9 mouse cellular contexts compared by ENCODE assay signal in the genomic region with DNA sequence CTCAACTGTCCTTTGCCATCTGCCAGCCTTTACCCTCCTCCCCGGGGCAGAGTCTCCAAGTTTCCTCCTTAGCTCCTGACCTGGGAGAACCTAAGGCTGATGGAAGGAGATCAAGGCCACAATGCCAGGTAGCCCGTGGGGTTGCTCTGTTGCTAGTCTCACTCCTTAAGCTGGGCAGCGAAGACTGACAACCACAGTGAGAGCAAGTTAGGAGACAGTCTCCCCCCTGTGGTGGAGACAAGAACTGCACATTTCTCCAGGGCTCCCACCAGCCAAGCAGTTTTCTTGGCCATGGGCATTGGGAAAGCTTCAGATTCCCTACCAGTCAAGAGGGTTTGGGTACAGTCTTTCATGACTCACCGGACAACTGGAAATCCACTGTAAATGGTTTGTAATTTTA. TPM values are rescaled to one million over a fixed set of nuclear protein-coding genes. Genes with fewer than 3 reads are reported as not detected.
DNase-seq lines count a peak whose midpoint lies in the region; ATAC-seq and TF ChIP-seq lines count a peak whose summit lies in the region.
"Had no signal": no experiment of that assay in that cellular context is flagged by ENCODE, and none has a peak within 500 bp of the region (broad histone marks: within the 10 kb centered on the region; RNA-seq: fewer than 3 reads in every experiment).

No protein-coding gene starts in this region.

- no peak overlapping the region for H3K4me3 ChIP-seq in CH12.LX (replicated peaks in 1 of 3; ENCODE audit: low read depth in 2 of 3, low read length in 2 of 3, poor library complexity in 1 of 3)
- H3K4me3 ChIP-seq: heart, embryonic 15.5 days had no signal

- H3K27me3 ChIP-seq in CH12.LX (replicated peaks): no peaks in the 10 kb centered on the region
- H3K27me3 ChIP-seq: heart, embryonic 15.5 days had no signal

- in situ Hi-C loops in CH12.LX (cut with MboI; ENCODE audit: low pct_ligation_motif_present, low pct_unique_long_range_greater_than_20kb, low sequenced_read_pairs): loop anchor here (10.0 kb wide), 1 partner anchor 632 kb away; no protein-coding TSS in a partner anchor

- no peak for TF ChIP-seq POLR2A in CH12.LX (IDR thresholded peaks at IDR 0.05; ENCODE audit: low read depth, low read length)

- H3K36me3 ChIP-seq in CH12.LX (replicated peaks in 1 of 2; ENCODE audit: control insufficient read depth in 1 of 2, insufficient read depth in 1 of 2, low read length in 1 of 2): no peaks in the 10 kb centered on the region
- H3K36me3 ChIP-seq: heart, embryonic 15.5 days had no signal

- peak; percentile 62 for TF ChIP-seq RAD21 in CH12.LX (IDR thresholded peaks at IDR 0.05; ENCODE audit: low read depth, low read length)

- dilution Hi-C loops in CH12.LX (cut with MboI; ENCODE audit: extremely low pct_ligation_motif_present, extremely low pct_unique_long_range_greater_than_20kb, low sequenced_read_pairs): no loop called here

- DNase-seq in 3134 (ENCODE audit: extremely low read depth, insufficient read length, low spot score): peak; percentile 27
- peak; percentile 68 for DNase-seq in CH12.LX (ENCODE audit: extremely low read depth)
- DNase-seq in forelimb bud, embryonic 11.5 days (ENCODE audit: low read depth, low spot score): peak; percentile 69
- peak; percentile 74 to 83 for DNase-seq in kidney, postnatal 25 days
- peak; percentile 59 to 63 for DNase-seq in lung, adult 18-20 months
- peak; percentile 78 for DNase-seq in retina, postnatal 1 day
- peak; percentile 57 to 61 for DNase-seq in urinary bladder, postnatal 36 days (ENCODE audit: low spot score in 2 of 2)

- H3K27ac ChIP-seq in CH12.LX (ENCODE audit: insufficient read depth, low read depth): no peak overlapping the region
- H3K27ac ChIP-seq: heart, embryonic 15.5 days had no signal

- no peak for TF ChIP-seq EP300 in CH12.LX (IDR thresholded peaks at IDR 0.05; ENCODE audit: low read length)

- H3K4me2 ChIP-seq in CH12.LX (ENCODE audit: insufficient read depth, low read depth, poor library complexity, severe bottlenecking): no peak overlapping the region
- H3K4me2 ChIP-seq: heart, embryonic 15.5 days had no signal

- H3K79me2 ChIP-seq in CH12.LX (replicated peaks; ENCODE audit: control insufficient read depth, extremely low read depth, insufficient read depth, poor library complexity, severe bottlenecking): no peaks in the 10 kb centered on the region

- H3K9ac ChIP-seq in CH12.LX (ENCODE audit: insufficient read depth, low read depth): no peak overlapping the region
- H3K9ac ChIP-seq: heart, embryonic 15.5 days had no signal

- no peaks in the 10 kb centered on the region for H3K9me3 ChIP-seq in CH12.LX (replicated peaks; ENCODE audit: low read length)
- H3K9me3 ChIP-seq: heart, embryonic 15.5 days had no signal

- TF ChIP-seq CTCF in CH12.LX (conservative IDR thresholded peaks at IDR 0.05 in 1 of 2, IDR thresholded peaks at IDR 0.05 in 1 of 2; ENCODE audit: low read depth in 2 of 2, low read length in 2 of 2): peak; percentile 80 to 86

- peaks cover 0 to 8% of the 10 kb centered on the region in 2 experiments; a peak in 2 of 4 replicates for H3K4me1 ChIP-seq in CH12.LX (ENCODE audit: control insufficient read depth in 1 of 2, insufficient read depth in 2 of 2)
- H3K4me1 ChIP-seq: heart, embryonic 15.5 days had no signal

- ATAC-seq in cerebellum, adult (ENCODE audit: insufficient number of reproducible peaks, low FRiP score, low TSS enrichment): peak; percentile 63; the same call in 1 of the 2 replicates

TF ChIP-seq in CH12.LX, 34 proteins besides CTCF, POLR2A, EP300 and RAD21:
- TF ChIP-seq USF1 (IDR thresholded peaks at IDR 0.05; ENCODE audit: low read depth, low read length) (no peak), SMC3 (IDR thresholded peaks at IDR 0.05; ENCODE audit: low read depth, low read length) (peak; percentile 66)
TF ChIP-seq in CH12.LX: peak in this region for 1.

RNA-seq across cellular contexts. Expression of a gene that starts 7.2 kb away (rescaled TPM):
- total RNA-seq in CH12.LX (2012; rRNA removed): 0.08 and 0.17 TPM in 2 replicates
- not detected in 2 replicates for total RNA-seq in CH12.LX (2014; rRNA removed)
- 0.55 and 0.77 TPM in 2 replicates for polyA plus RNA-seq in CH12.LX (2012; ENCODE audit: insufficient read length, low read depth)
- polyA plus RNA-seq: heart, embryonic 15.5 days had no signal

RNA-seq across cellular contexts. Expression of a gene that starts 16.5 kb away (rescaled TPM):
- total RNA-seq in CH12.LX (2012; rRNA removed) (19.8 and 26.5 TPM in 2 replicates), CH12.LX (2014; rRNA removed) (10.6 and 11.3 TPM in 2 replicates)
- polyA plus RNA-seq in CH12.LX (2012; ENCODE audit: insufficient read length, low read depth): 19.2 and 23.8 TPM in 2 replicates

RNA-seq across cellular contexts. Expression of a gene that starts 49.3 kb away (rescaled TPM):
- 7.9 and 8.3 TPM in 2 replicates for total RNA-seq in CH12.LX (2012; rRNA removed)
- 5.9 and 9.7 TPM in 2 replicates for total RNA-seq in CH12.LX (2014; rRNA removed)
- polyA plus RNA-seq in CH12.LX (2012; ENCODE audit: insufficient read length, low read depth): 11.9 and 12.2 TPM in 2 replicates

Comparison
In these comparisons a context has a peak if more than half of its experiments do, and no peak if none do; other contexts are left out.
1. DNase-seq: peak in every context shown above with its lines; median percentile 78 in kidney, postnatal 25 days; 78 in retina, postnatal 1 day; 69 in forelimb bud, embryonic 11.5 days; 68 in CH12.LX; 61 in lung, adult 18-20 months; 59 in urinary bladder, postnatal 36 days; 27 in 3134.